Mouse (Mus musculus): ENCODE data around the gene Prss30.

Gene Prss30

GRCm38 (mm10) chr17:23980297-23980909 lies at the start of gene Prss30:
Prss30 (minus strand) TSS chr17:23980566.
- DNase-seq (ENCODE audit: low read depth, low spot score): peak; percentile 37

GRCm38 (mm10) chr17:24029477-24029876 lies 49.1 kb upstream of the Prss30 start:
- DNase-seq (ENCODE audit: low read depth, low spot score): no peak

GRCm38 (mm10) chr17:24021375-24022199 lies 41.2 kb upstream of the Prss30 start:
- no peak for DNase-seq (ENCODE audit: low read depth, low spot score)

- no peak for DNase-seq (ENCODE audit: low read depth, low spot score)
These were observed 40.3 kb upstream of the Prss30 start for GRCm38 (mm10) chr17:24020696-24021095.

- peak; percentile 39 for DNase-seq (ENCODE audit: low read depth, low spot score)
These were observed 35.4 kb upstream of the Prss30 start for GRCm38 (mm10) chr17:24015727-24016126.

GRCm38 (mm10) chr17:24014433-24014965 lies 34.1 kb upstream of the Prss30 start:
- no peak for DNase-seq (ENCODE audit: low read depth, low spot score)

GRCm38 (mm10) chr17:24012921-24013320 lies 32.6 kb upstream of the Prss30 start:
- no peak for DNase-seq (ENCODE audit: low read depth, low spot score)

GRCm38 (mm10) chr17:24009617-24010016 lies 29.3 kb upstream of the Prss30 start:
- DNase-seq (ENCODE audit: low read depth, low spot score): no peak

GRCm38 (mm10) chr17:24008105-24008504 lies 27.7 kb upstream of the Prss30 start:
- DNase-seq (ENCODE audit: low read depth, low spot score): no peak

- no peak for DNase-seq (ENCODE audit: low read depth, low spot score)
These were observed 27.0 kb upstream of the Prss30 start for GRCm38 (mm10) chr17:24007391-24007790.

GRCm38 (mm10) chr17:24006930-24007329 lies 26.6 kb upstream of the Prss30 start:
- no peak for DNase-seq (ENCODE audit: low read depth, low spot score)

GRCm38 (mm10) chr17:24005049-24005448 lies 24.7 kb upstream of the Prss30 start:
- no peak for DNase-seq (ENCODE audit: low read depth, low spot score)

- DNase-seq (ENCODE audit: low read depth, low spot score): no peak
These were observed 23.8 kb upstream of the Prss30 start for GRCm38 (mm10) chr17:24004071-24004665.

GRCm38 (mm10) chr17:24000404-24000803 lies 20.0 kb upstream of the Prss30 start:
- no peak for DNase-seq (ENCODE audit: low read depth, low spot score)

- DNase-seq (ENCODE audit: low read depth, low spot score): no peak
These were observed 18.0 kb upstream of the Prss30 start for GRCm38 (mm10) chr17:23998383-23998782.

GRCm38 (mm10) chr17:23997901-23998300 lies 17.5 kb upstream of the Prss30 start, which contains the start of gene Prss22:
Prss22 (minus strand) TSS chr17:23998100.
- no peak for DNase-seq (ENCODE audit: low read depth, low spot score)

- no peak for DNase-seq (ENCODE audit: low read depth, low spot score)
These were observed 15.1 kb upstream of the Prss30 start for GRCm38 (mm10) chr17:23995421-23995820.

- no peak for DNase-seq (ENCODE audit: low read depth, low spot score)
These were observed 14.3 kb upstream of the Prss30 start for GRCm38 (mm10) chr17:23994667-23995066.

- DNase-seq (ENCODE audit: low read depth, low spot score): peak; percentile 91
These were observed 13.4 kb upstream of the Prss30 start for GRCm38 (mm10) chr17:23993559-23994428.

- DNase-seq (ENCODE audit: low read depth, low spot score): peak; percentile 16
These were observed 12.6 kb upstream of the Prss30 start for GRCm38 (mm10) chr17:23992789-23993553.

- DNase-seq (ENCODE audit: low read depth, low spot score): no peak
These were observed 9.4 kb upstream of the Prss30 start for GRCm38 (mm10) chr17:23989802-23990201.

Data from CD4-positive, CD25-positive, alpha-beta regulatory T cell, adult 2 months (primary cell).